Mouse (Mus musculus): ENCODE measurements around the gene Aurkc.
"Not testable (repeated sequence)": the region's sequence is repeated elsewhere in the genome, so short reads cannot be mapped to it uniquely, and the experiment has no call there.

The Aurkc gene

GRCm38 (mm10) chr7:6995251-6995650 is at the start of gene Aurkc:
Aurkc (plus strand) TSS chr7:6995300.
- not testable (repeated sequence) for DNase-seq (ENCODE audit: low spot score in 2 of 2)

DNA sequence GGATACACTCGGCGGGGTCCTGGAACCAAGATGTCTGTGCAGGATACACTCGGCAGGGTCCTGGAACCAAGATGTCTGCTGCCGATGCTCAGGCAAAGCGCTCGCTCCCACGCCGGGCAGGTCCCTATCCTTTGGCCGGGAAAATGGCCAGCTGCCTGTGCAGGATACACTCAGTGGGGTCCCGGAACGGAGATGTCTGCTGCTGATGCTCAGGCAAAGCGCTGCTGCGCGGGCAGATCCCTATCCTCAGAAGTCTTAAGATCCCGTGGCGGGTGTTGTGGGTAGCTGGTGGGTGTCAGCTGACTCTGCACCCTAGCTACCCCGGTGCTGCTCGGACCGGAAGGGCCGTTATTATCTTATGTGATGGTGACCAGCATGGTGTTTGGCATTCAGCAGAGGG is 47.0 kb upstream of the Aurkc start:
- DNase-seq (ENCODE audit: low spot score in 2 of 2) = not testable (repeated sequence)

- DNase-seq (ENCODE audit: low spot score in 2 of 2) = no peak
These were observed 38.5 kb upstream of the Aurkc start for GRCm38 (mm10) chr7:6956576-6956975.

GRCm38 (mm10) chr7:6958574-6958973 is 36.5 kb upstream of the Aurkc start:
- no peak for DNase-seq (ENCODE audit: low spot score in 2 of 2)

- no peak for DNase-seq (ENCODE audit: low spot score in 2 of 2)
These were observed 21.5 kb upstream of the Aurkc start for GRCm38 (mm10) chr7:6973566-6973965.

GRCm38 (mm10) chr7:6976890-6977289 is 18.2 kb upstream of the Aurkc start:
- no peak for DNase-seq (ENCODE audit: low spot score in 2 of 2)

- not testable (repeated sequence) for DNase-seq (ENCODE audit: low spot score in 2 of 2)
These were observed 3.8 kb downstream of the Aurkc start for GRCm38 (mm10) chr7:6998914-6999313.

GRCm38 (mm10) chr7:7005441-7005840 is 10.3 kb downstream of the Aurkc start:
- DNase-seq (ENCODE audit: low spot score in 2 of 2) = not testable (repeated sequence)

DNA sequence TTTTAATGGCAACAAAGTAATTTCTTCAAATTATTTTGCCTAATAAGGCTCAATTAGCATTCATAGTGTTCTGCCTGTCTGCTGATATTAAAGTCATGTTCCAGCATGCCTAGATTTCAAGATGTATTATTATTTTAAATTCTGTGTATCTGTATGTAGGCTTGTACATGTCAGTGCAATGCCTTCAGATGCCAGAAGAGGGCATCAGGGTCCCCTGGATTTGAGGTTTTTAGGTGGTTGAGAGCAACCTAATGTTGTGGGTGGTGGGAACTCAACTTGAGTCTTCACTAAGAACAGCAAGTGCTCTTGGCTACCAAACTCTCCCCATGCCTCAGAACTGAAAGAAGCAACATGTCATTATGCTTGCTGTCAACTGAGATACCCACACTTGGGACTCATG is 32.3 kb downstream of the Aurkc start:
- DNase-seq (ENCODE audit: low spot score in 2 of 2) = no peak

DNA sequence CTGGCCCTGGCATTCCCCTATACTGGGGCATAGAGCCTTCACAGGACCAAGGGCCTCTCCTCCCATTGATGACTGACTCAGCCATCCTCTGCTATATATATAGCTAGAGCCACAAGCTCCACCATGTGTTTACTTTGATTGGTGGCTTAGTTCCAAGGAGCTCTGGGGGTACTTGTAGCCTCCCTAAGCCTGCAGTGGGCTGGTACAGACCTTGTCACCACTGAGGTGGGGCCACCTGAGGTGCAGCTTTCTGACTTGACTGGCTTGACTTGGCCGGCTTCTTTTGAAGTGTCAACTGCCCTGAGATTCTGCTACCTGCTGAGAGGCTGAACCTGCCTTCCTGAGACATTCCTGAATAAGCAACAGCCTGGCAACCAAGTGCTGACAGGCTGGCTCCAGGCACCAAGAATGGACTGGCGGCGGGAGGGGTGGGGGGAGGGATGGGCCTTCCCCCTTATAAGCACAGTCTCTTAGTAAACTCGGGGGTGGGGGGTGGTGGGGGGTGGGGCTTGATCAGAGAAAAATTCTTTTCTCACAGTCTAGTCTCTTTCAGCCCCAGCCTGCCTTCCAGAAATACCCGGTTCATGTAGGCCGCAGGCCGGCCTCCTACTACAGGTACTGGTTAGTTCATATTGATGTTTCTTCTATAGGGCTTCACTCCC is 54.7 kb downstream of the Aurkc start:
- not testable (repeated sequence) for DNase-seq (ENCODE audit: low spot score in 2 of 2)

Measured in cerebellum, postnatal 4 days (tissue).